Mouse (Mus musculus) neural tube, embryonic 14.5 days (tissue): ENCODE measurements at regions not wholly inside any gene's neighbourhood (a gene's known extent, or its start where the extent isn't known, plus 50 kb on each side); places are given as distances from the start of the nearest gene placed in this dataset.
A peak's percentile ranks its signal among the peaks of the same experiment; 100 is the strongest.

Experiments used
- ATAC-seq: fragments of 200-750 bp; cut with Nextera tagmentation; 2 replicates; pipeline ENCODE4 v1.8.0; 2017; ENCODE audit warnings: low read depth, mild to moderate bottlenecking, moderate TSS enrichment, moderate library complexity
- H3K27ac ChIP-seq: fragments of 300-500 bp; sonication (generic); 2 replicates; pipeline ENCODE4 v1.5.1; 2014; ENCODE audit warnings: low read depth, mild to moderate bottlenecking, control low read depth, low read length, moderate library complexity, mixed read lengths
- H3K27me3 ChIP-seq: fragments of 300-500 bp; sonication (generic); 2 replicates; pipeline ENCODE4 v1.6.1; 2014; ENCODE audit warnings: low read length; ENCODE audit not compliant: control insufficient read depth, insufficient read depth
- H3K36me3 ChIP-seq: fragments of 300-500 bp; sonication (generic); 2 replicates; pipeline ENCODE4 v1.6.1; 2014; ENCODE audit warnings: low read length, mixed read lengths; ENCODE audit not compliant: control insufficient read depth, insufficient read depth
- H3K4me1 ChIP-seq: fragments of 300-500 bp; sonication (generic); 2 replicates; pipeline ENCODE4 v1.6.1; 2014; ENCODE audit warnings: low read length; ENCODE audit not compliant: control insufficient read depth, insufficient read depth
- H3K4me2 ChIP-seq: fragments of 300-500 bp; sonication (generic); 2 replicates; pipeline ENCODE4 v1.6.1; 2014; ENCODE audit warnings: mild to moderate bottlenecking, low read depth, low read length, control low read depth
- H3K4me3 ChIP-seq: fragments of 300-500 bp; sonication (generic); 2 replicates; pipeline ENCODE4 v1.5.1; 2014; ENCODE audit warnings: low read depth, low read length, control low read depth, mixed read lengths
- H3K9ac ChIP-seq: fragments of 300-500 bp; sonication (generic); replicated peaks from 2 replicates; pipeline ENCODE4 v1.6.1; 2014; ENCODE audit warnings: low read depth, mild to moderate bottlenecking, control low read depth, low read length, mixed read lengths
- H3K9me3 ChIP-seq: fragments of 300-500 bp; sonication (generic); 2 replicates; pipeline ENCODE4 v1.6.1; 2016; ENCODE audit warnings: low read length; ENCODE audit not compliant: control insufficient read depth
- WGBS: fragments of 180-500 bp; shearing (Covaris S2); extraction: QIAGEN DNeasy Blood & Tissue Kit; methylation state at CpG from one replicate; pipeline ENCODE4 v1.1.7; 2014; 5-methylcytosine and 5-hydroxymethylcytosine counted together

- ATAC-seq: no peak
- Histone ChIP-seq H3K4me2 (no peak overlapping the region), H3K27me3 (no peaks in the 10 kb centered on the region), H3K9me3 (no peaks in the 10 kb centered on the region), H3K27ac (no peak overlapping the region), H3K4me1 (no peaks in the 10 kb centered on the region), H3K4me3 (no peak overlapping the region), H3K36me3 (no peaks in the 10 kb centered on the region), H3K9ac (no peak overlapping the region)
These were observed 122.7 kb downstream of the Cldn1 start for GRCm38 (mm10) chr16:26248939-26249338.

- H3K27me3 ChIP-seq: no peaks in the 10 kb centered on the region
- no peak overlapping the region for H3K4me2 ChIP-seq
- no peak for ATAC-seq
- no peak overlapping the region for H3K9ac ChIP-seq
- no peak overlapping the region for H3K4me3 ChIP-seq
- no peaks in the 10 kb centered on the region for H3K9me3 ChIP-seq
- no peak overlapping the region for H3K27ac ChIP-seq
- 80% methylated on average over 1 of the region's 1 CpGs for WGBS
- no peaks in the 10 kb centered on the region for H3K36me3 ChIP-seq
- H3K4me1 ChIP-seq: no peaks in the 10 kb centered on the region
These were observed 123.7 kb downstream of the Cldn1 start for GRCm38 (mm10) chr16:26247926-26248325.

- Histone ChIP-seq H3K27me3 (no peaks in the 10 kb centered on the region), H3K27ac (no peak overlapping the region), H3K4me1 (no peaks in the 10 kb centered on the region), H3K4me3 (no peak overlapping the region), H3K9ac (no peak overlapping the region), H3K9me3 (no peaks in the 10 kb centered on the region), H3K4me2 (no peak overlapping the region), H3K36me3 (no peaks in the 10 kb centered on the region)
- no peak for ATAC-seq
These were observed 129.7 kb upstream of the P3h2 start for GRCm38 (mm10) chr16:26235239-26235638.

- WGBS: 10% methylated on average over 3 of the region's 3 CpGs
- H3K4me3 ChIP-seq: no peak overlapping the region
- H3K4me1 ChIP-seq: no peaks in the 10 kb centered on the region
- no peaks in the 10 kb centered on the region for H3K9me3 ChIP-seq
- H3K36me3 ChIP-seq: no peaks in the 10 kb centered on the region
- H3K4me2 ChIP-seq: no peak overlapping the region
- no peak overlapping the region for H3K27ac ChIP-seq
- ATAC-seq: peak; percentile 94
- no peak overlapping the region for H3K9ac ChIP-seq
- H3K27me3 ChIP-seq: no peaks in the 10 kb centered on the region
These were observed 128.5 kb upstream of the P3h2 start for GRCm38 (mm10) chr16:26234113-26234512.

- no peaks in the 10 kb centered on the region for H3K4me1 ChIP-seq
- H3K9me3 ChIP-seq: no peaks in the 10 kb centered on the region
- no peak overlapping the region for H3K4me3 ChIP-seq
- H3K9ac ChIP-seq: no peak overlapping the region
- H3K27ac ChIP-seq: no peak overlapping the region
- H3K4me2 ChIP-seq: no peak overlapping the region
- no peaks in the 10 kb centered on the region for H3K27me3 ChIP-seq
- no peaks in the 10 kb centered on the region for H3K36me3 ChIP-seq
- WGBS: 91% methylated on average over 1 of the region's 1 CpGs
- ATAC-seq: no peak
These were observed 125.5 kb upstream of the P3h2 start for GRCm38 (mm10) chr16:26231110-26231509.

- H3K4me2 ChIP-seq: no peak overlapping the region
- no peak overlapping the region for H3K9ac ChIP-seq
- H3K4me3 ChIP-seq: no peak overlapping the region
- no peaks in the 10 kb centered on the region for H3K9me3 ChIP-seq
- no peaks in the 10 kb centered on the region for H3K27me3 ChIP-seq
- 87% methylated on average over 3 of the region's 3 CpGs for WGBS
- H3K4me1 ChIP-seq: no peaks in the 10 kb centered on the region
- no peaks in the 10 kb centered on the region for H3K36me3 ChIP-seq
- no peak overlapping the region for H3K27ac ChIP-seq
- ATAC-seq: no peak
These were observed 105.8 kb upstream of the P3h2 start for GRCm38 (mm10) chr16:26211418-26211817.

GRCm38 (mm10) chr16:26199125-26199524 lies 93.5 kb upstream of the P3h2 start:
- 23% methylated on average over 4 of the region's 4 CpGs for WGBS
- H3K4me3 ChIP-seq: no peak overlapping the region
- H3K9me3 ChIP-seq: no peaks in the 10 kb centered on the region
- H3K27ac ChIP-seq: no peak overlapping the region
- no peaks in the 10 kb centered on the region for H3K27me3 ChIP-seq
- H3K9ac ChIP-seq: no peak overlapping the region
- H3K4me1 ChIP-seq: no peaks in the 10 kb centered on the region
- no peak overlapping the region for H3K4me2 ChIP-seq
- ATAC-seq: no peak
- H3K36me3 ChIP-seq: no peaks in the 10 kb centered on the region

- H3K9me3 ChIP-seq: no peaks in the 10 kb centered on the region
- H3K27ac ChIP-seq: no peak overlapping the region
- ATAC-seq: no peak
- no peak overlapping the region for H3K4me3 ChIP-seq
- H3K9ac ChIP-seq: no peak overlapping the region
- no peak overlapping the region for H3K4me2 ChIP-seq
- no peaks in the 10 kb centered on the region for H3K27me3 ChIP-seq
- no peaks in the 10 kb centered on the region for H3K4me1 ChIP-seq
- no peaks in the 10 kb centered on the region for H3K36me3 ChIP-seq
These were observed 90.8 kb upstream of the P3h2 start for GRCm38 (mm10) chr16:26196345-26196744.

- Histone ChIP-seq H3K36me3 (no peaks in the 10 kb centered on the region), H3K9me3 (no peaks in the 10 kb centered on the region), H3K27ac (no peak overlapping the region), H3K4me3 (no peak overlapping the region), H3K4me1 (no peaks in the 10 kb centered on the region), H3K9ac (no peak overlapping the region), H3K4me2 (no peak overlapping the region), H3K27me3 (no peaks in the 10 kb centered on the region)
- WGBS: 64% methylated on average over 8 of the region's 8 CpGs
- ATAC-seq: no peak
These were observed 80.0 kb upstream of the P3h2 start for GRCm38 (mm10) chr16:26185288-26186281.
